Mouse (Mus musculus): ENCODE measurements around the gene Litaf.

- no peak for TF ChIP-seq CTCF (IDR thresholded peaks at IDR 0.05; ENCODE audit: low read depth)
- no peak for TF ChIP-seq EP300 (optimal IDR thresholded peaks at IDR 0.05)
These were observed 146.1 kb downstream of the Litaf start for GRCm38 (mm10) chr16:10919856-10920255.

All from stomach, postnatal 0 days (tissue).